Mouse (Mus musculus): ENCODE measurements around the gene Pi4kb.
"Not testable (repeated sequence)": the region's sequence is repeated elsewhere in the genome, so short reads cannot be mapped to it uniquely, and the experiment has no call there.

DNA sequence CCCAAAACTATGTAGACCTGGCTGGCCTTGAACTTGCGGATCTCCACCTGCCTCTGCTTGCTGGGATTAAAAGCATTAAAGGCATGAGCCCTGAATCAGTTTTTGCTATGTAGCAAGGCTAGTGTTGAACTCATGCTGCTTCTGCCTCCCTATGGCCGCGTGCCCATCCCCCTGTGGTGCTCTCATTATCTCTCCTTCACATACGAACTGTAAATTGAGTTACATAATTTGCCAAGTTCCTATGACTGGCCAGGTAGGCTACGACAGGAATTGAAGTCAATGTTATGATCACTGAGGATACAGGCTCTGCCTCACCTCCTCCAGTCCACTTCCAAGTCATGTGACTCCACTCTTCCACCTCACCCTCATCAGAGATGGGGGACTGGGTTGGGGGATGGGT, 38.4 kb upstream of the Pi4kb start:
- not testable (repeated sequence) for TF ChIP-seq GATA1, TAL1 (IDR thresholded peaks at IDR 0.05; ENCODE audit: low read length)

All from erythroblast, embryonic 14.5 days (primary cell).